Mouse (Mus musculus) lung, adult 2 months (tissue): Measurements from ENCODE around the gene Rbpms2. TPM values are rescaled to one million over a fixed set of nuclear protein-coding genes. Genes with fewer than 3 reads are reported as not detected.

Experiments used
- DNase-seq: peaks from one replicate; pipeline ENCODE4 v3.0.0; 2022
- H3K4me1 ChIP-seq: fragments of 200-500 bp; 2 replicates; pipeline ENCODE4 v1.6.1; 2011; ENCODE audit warnings: low read length; ENCODE audit not compliant: control insufficient read depth, insufficient read depth
- H3K4me3 ChIP-seq: fragments of 200-500 bp; replicated peaks from 2 replicates; pipeline ENCODE3; 2011; ENCODE audit warnings: low read depth, mild to moderate bottlenecking, control low read depth, low read length; ENCODE audit errors: extremely low read depth
- CTCF ChIP-seq: fragments of 200-500 bp; IDR thresholded peaks from 2 replicates; pipeline ENCODE4 v1.5.1; 2011; ENCODE audit warnings: mild to moderate bottlenecking, low read length, control low read depth; ENCODE audit not compliant: insufficient read depth
- POLR2A ChIP-seq: fragments of 200-500 bp; IDR thresholded peaks from 2 replicates; pipeline ENCODE4 v1.6.1; 2011; ENCODE audit warnings: low read depth, mild to moderate bottlenecking, control low read depth, low read length, borderline replicate concordance; ENCODE audit errors: extremely low read depth
- WGBS: fragments of 180-500 bp; shearing (Covaris S2); methylation state at CpG from one replicate; pipeline ENCODE4 v1.1.7; 2018; 5-methylcytosine and 5-hydroxymethylcytosine counted together
- polyA plus RNA-seq: library from polyadenylated mRNA; depleted of rRNA; stranded (reverse); fragments of >200 nt; gene quantifications from 2 replicates; pipeline ENCODE4 v1.2.3, GENCODE M21; 2012

Rbpms2 gene
- polyA plus RNA-seq, 1 experiment = 18.4 TPM

GRCm38 (mm10) chr9:65635766-65636165 is 6.3 kb downstream of the Rbpms2 start:
- Histone ChIP-seq H3K4me3 (no peak overlapping the region), H3K4me1 (peaks cover 2% of the 10 kb centered on the region; the same call in 1 of the 2 replicates)
- DNase-seq = no peak
- TF ChIP-seq POLR2A = no peak
- TF ChIP-seq CTCF = no peak
- 68% methylated on average over 1 of the region's 1 CpGs for WGBS

GRCm38 (mm10) chr9:65636926-65637325 is 7.5 kb downstream of the Rbpms2 start:
- no peak for DNase-seq
- H3K4me1 ChIP-seq = peaks cover 3% of the 10 kb centered on the region; the same call in 1 of the 2 replicates
- no peak for TF ChIP-seq CTCF
- no peak for TF ChIP-seq POLR2A
- 83% methylated on average over 4 of the region's 4 CpGs for WGBS
- no peak overlapping the region for H3K4me3 ChIP-seq

GRCm38 (mm10) chr9:65639065-65639464 is 9.6 kb downstream of the Rbpms2 start:
- WGBS = 60% methylated on average over 5 of the region's 5 CpGs
- Histone ChIP-seq H3K4me1 (peaks cover 3% of the 10 kb centered on the region; the same call in 1 of the 2 replicates), H3K4me3 (no peak overlapping the region)
- TF ChIP-seq POLR2A = no peak
- no peak for DNase-seq

- H3K4me1 ChIP-seq = peaks cover 3% of the 10 kb centered on the region; the same call in 1 of the 2 replicates
- TF ChIP-seq POLR2A (no peak), CTCF (no peak)
- WGBS = 24% methylated on average over 5 of the region's 5 CpGs
- H3K4me3 ChIP-seq = no peak overlapping the region
- DNase-seq = no peak
Measured at GRCm38 (mm10) chr9:65640838-65641410, 11.5 kb downstream of the Rbpms2 start.

- peaks cover 3% of the 10 kb centered on the region; the same call in 1 of the 2 replicates for H3K4me1 ChIP-seq
- H3K4me3 ChIP-seq = no peak overlapping the region
- DNase-seq = no peak
- 37% methylated on average over 12 of the region's 12 CpGs for WGBS
- TF ChIP-seq POLR2A (no peak), CTCF (no peak)
Measured at GRCm38 (mm10) chr9:65641446-65642052, 12.1 kb downstream of the Rbpms2 start.

- peaks cover 3% of the 10 kb centered on the region; the same call in 1 of the 2 replicates for H3K4me1 ChIP-seq
- DNase-seq = no peak
- H3K4me3 ChIP-seq = no peak overlapping the region
- no peak for TF ChIP-seq POLR2A
- no peak for TF ChIP-seq CTCF
Measured at GRCm38 (mm10) chr9:65642546-65642945, 13.1 kb downstream of the Rbpms2 start.

- 88% methylated on average over 4 of the region's 4 CpGs for WGBS
- TF ChIP-seq POLR2A (no peak), CTCF (no peak)
- Histone ChIP-seq H3K4me3 (no peak overlapping the region), H3K4me1 (peaks cover 3% of the 10 kb centered on the region; the same call in 1 of the 2 replicates)
- DNase-seq = no peak
Measured at GRCm38 (mm10) chr9:65644960-65645359, 15.5 kb downstream of the Rbpms2 start.

GRCm38 (mm10) chr9:65645984-65646383 is 16.5 kb downstream of the Rbpms2 start:
- DNase-seq = no peak
- no peak overlapping the region for H3K4me3 ChIP-seq
- WGBS = 45% methylated on average over 3 of the region's 3 CpGs

GRCm38 (mm10) chr9:65646782-65647181 is 17.3 kb downstream of the Rbpms2 start:
- no peak overlapping the region for H3K4me3 ChIP-seq
- 87% methylated on average over 2 of the region's 2 CpGs for WGBS
- H3K4me1 ChIP-seq = no peaks in the 10 kb centered on the region; the same call in 1 of the 2 replicates
- no peak for DNase-seq
- TF ChIP-seq CTCF = no peak
- no peak for TF ChIP-seq POLR2A

More at GRCm38 (mm10) chr9:65645984-65646383, 16.5 kb downstream of the Rbpms2 start:
- TF ChIP-seq CTCF (no peak), POLR2A (no peak)
- H3K4me1 ChIP-seq = no peaks in the 10 kb centered on the region; the same call in 1 of the 2 replicates

- 87% methylated on average over 13 of the region's 13 CpGs for WGBS
- TF ChIP-seq POLR2A (no peak), CTCF (no peak)
- H3K4me3 ChIP-seq = no peak overlapping the region
- H3K4me1 ChIP-seq = no peaks in the 10 kb centered on the region; the same call in 1 of the 2 replicates
- DNase-seq = no peak
Measured at GRCm38 (mm10) chr9:65648730-65649129, 19.3 kb downstream of the Rbpms2 start.
